Mouse (Mus musculus) left cerebral cortex, postnatal 36 days (tissue): ENCODE results near the gene Dhrs1. TPM values are rescaled to one million over a fixed set of nuclear protein-coding genes. Genes with fewer than 3 reads are reported as not detected.

Experiments used
- DNase-seq, 2 experiments: peaks; one replicate each; pipeline ENCODE4 v3.0.0; 2021 to 2022; ENCODE audit warnings: low spot score in 2 of 2, mixed read lengths in 1 of 2
- intact Hi-C: fragments of 180-260 bp; cut with DNase I; formaldehyde crosslinking; loops from one replicate; pipeline ENCODE4 v1.15.1; 2025
- total RNA-seq, 2 experiments: library from RNA; stranded (reverse); gene quantifications; 2 replicates each; pipeline ENCODE4 v1.2.3; 2021

Dhrs1 gene
- total RNA-seq, 2 experiments from 2014 or later: 78.5 to 83.9 TPM

GRCm38 (mm10) chr14:55727889-55728685 is 17.4 kb downstream of the Dhrs1 start:
- intact Hi-C loops: no loop called here
- DNase-seq: no peak

DNA sequence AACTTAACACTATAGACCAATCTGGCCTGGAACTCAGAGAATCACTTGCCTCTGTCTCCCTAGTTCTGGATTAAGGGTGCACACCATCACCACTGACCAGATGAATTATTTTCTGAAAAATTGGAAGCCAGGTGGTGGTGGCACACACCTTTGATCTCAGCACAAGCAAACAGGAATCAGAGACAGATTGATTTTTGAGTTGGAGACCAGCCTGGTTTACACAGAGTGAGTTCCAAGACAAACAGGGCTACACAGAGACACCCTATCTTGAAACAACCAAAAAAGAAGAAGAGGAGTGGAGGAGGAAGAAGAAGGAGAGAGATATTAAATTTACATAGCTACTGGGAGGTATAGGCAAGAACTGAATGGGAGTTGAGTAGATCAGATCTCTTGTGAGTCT is 19.2 kb downstream of the Dhrs1 start:
- intact Hi-C loops: no loop called here
- no peak for DNase-seq

DNA sequence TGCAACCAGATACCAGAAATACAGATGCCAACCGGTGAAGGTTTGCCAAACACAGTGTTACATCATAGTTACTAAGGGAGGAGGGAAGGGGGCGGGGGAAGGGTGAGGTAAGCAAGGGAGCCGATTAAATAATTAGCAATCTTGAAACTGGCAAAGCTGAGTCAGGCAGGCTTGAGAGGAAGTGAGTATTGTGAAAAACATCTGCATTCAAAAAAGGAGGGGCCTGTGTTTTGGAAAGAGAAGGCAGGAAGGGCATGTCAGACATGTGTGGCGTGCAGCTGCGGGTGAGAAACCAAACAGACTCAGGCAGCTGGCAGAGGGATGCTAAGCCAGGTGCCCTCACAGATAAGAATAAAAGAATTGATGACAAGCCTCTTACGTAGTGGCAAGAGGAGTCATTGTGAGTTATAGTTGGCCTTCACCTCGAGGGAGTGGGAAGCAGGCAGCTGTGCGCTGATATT is 21.0 kb downstream of the Dhrs1 start:
- intact Hi-C loops: no loop called here
- DNase-seq: no peak

- intact Hi-C loops: loop anchor here (2.0 kb wide), 1 partner anchor 41 kb away; no protein-coding TSS in a partner anchor
- DNase-seq: no peak
Measured at GRCm38 (mm10) chr14:55723433-55723832, 22.1 kb downstream of the Dhrs1 start.

- intact Hi-C loops: loop anchor here (2.0 kb wide), 1 partner anchor 40 kb away; no protein-coding TSS in a partner anchor
- DNase-seq: no peak
Measured at GRCm38 (mm10) chr14:55722438-55722945, 23.0 kb downstream of the Dhrs1 start.

GRCm38 (mm10) chr14:55721700-55722437 is 23.6 kb downstream of the Dhrs1 start, which contains the start of gene Rabggta:
Gene Rabggta (minus strand): TSS chr14:55722263.
- intact Hi-C loops: loop anchor here (2.0 kb wide), 1 partner anchor 39 kb away; no protein-coding TSS in a partner anchor
- DNase-seq: peak; percentile 88 to 92

DNA sequence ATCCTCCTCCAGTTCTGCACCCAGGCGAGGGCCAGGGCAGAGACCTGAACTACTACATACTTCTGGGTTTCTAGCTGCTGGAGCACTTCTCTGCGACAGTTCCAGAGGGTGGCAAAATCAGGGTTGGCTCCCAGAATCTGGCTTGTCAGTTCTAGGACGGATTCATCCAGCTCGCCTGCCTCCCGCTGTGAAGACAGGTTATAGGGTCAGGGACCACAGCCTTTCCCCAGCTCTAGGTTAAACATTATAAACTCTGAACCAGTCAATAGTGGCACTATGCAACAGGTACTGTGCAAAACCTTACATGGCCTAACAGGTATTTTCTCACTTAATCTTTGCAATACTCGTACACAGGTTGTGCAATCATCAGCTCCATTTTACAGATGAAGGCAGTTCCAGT is 24.4 kb downstream of the Dhrs1 start:
- no peak for DNase-seq
- intact Hi-C loops: no loop called here

GRCm38 (mm10) chr14:55720666-55721065 is 24.8 kb downstream of the Dhrs1 start:
- no peak for DNase-seq
- intact Hi-C loops: no loop called here

GRCm38 (mm10) chr14:55719737-55720136 is 25.8 kb downstream of the Dhrs1 start:
- DNase-seq: peak in 1 of 2 experiments; percentile 11
- intact Hi-C loops: no loop called here

GRCm38 (mm10) chr14:55716884-55717283 is 28.6 kb downstream of the Dhrs1 start:
- no peak for DNase-seq
- intact Hi-C loops: no loop called here

- intact Hi-C loops: no loop called here
- DNase-seq: no peak
Measured at GRCm38 (mm10) chr14:55716271-55716670, 29.2 kb downstream of the Dhrs1 start.

- intact Hi-C loops: no loop called here
- DNase-seq: no peak
Measured at GRCm38 (mm10) chr14:55714893-55715292, 30.6 kb downstream of the Dhrs1 start.

GRCm38 (mm10) chr14:55713729-55714122 is 31.8 kb downstream of the Dhrs1 start, which contains the start of gene Tgm1:
Gene Tgm1 (minus strand): TSS chr14:55713926.
- no peak for DNase-seq
- intact Hi-C loops: no loop called here

DNA sequence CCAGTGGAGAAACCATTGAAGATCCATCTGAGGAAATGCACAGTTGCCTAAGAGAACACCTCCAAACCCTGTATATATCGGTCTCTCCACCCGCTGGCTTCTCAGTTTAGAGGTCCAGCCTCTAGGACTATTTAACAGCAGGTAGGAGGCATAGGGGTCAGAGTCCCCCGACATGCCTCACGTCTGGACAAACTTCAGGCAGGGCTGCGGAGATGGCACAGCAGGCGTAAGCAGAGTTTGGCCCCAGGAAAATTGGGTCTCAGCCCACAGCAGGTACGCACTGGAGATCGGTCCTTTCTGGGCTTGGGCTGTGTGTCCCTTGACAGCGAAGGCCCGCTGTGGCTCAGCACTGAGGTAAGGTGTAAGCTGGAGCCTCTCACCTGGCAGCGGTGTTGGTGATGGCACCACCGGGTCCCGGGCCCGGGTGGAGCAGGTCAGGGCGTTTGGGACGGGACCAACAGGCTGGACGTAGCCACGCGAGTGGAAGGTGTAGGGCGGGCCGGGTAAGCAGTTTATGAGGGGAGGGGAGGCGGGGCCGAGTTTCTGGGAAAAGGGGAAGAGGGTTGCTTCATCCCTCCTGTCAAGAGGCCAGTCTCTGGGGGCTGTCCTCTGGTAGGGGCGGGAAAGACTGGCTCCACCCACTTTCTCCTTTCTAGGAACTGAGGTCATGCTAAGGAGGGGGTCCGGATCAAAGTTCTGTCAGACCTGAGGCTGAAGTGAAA is 32.3 kb downstream of the Dhrs1 start:
- intact Hi-C loops: no loop called here
- no peak for DNase-seq

DNA sequence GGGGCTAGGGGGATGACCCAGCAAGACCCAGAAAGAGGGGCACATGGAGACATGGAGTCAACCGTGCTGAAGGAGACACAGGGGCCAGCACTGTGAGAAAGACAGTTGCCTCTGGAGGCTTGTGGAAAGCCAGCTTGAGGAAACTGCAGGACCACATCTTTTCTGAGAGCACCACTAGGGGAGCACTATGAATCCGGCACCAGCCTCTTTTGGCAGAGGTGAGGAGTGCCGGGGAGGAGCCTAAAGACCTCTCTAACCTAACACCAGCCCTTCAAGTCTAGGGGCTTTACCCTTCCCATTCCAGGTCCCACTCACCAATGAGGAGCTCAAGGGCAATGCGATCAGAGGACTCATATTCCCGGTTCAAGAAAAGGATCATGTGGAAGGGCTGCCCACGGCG is 33.7 kb downstream of the Dhrs1 start:
- DNase-seq: no peak
- intact Hi-C loops: no loop called here

- no peak for DNase-seq
- intact Hi-C loops: no loop called here
Measured at GRCm38 (mm10) chr14:55709509-55709908, 36.0 kb downstream of the Dhrs1 start.

DNA sequence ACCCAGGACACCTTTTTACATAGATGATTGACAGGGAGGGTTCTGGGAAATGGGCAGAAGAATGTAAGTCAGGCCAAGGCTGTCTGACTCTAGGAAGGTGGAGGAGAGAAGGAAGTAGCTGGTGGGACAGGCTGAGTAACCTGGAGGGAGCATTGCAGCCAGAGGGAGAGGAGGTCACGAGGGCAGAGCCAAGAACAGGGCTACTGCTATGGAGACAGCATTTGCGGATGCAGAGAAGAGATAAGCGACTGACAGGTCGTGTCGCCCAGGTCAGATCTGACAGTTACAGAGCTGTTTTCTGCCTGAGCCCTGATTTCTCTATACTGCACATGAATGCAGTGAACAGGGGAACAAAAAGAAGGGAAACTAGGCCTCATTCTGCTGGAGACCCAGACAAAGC is 38.1 kb downstream of the Dhrs1 start:
- no peak for DNase-seq
- intact Hi-C loops: no loop called here

- no peak for DNase-seq
- intact Hi-C loops: no loop called here
Measured at GRCm38 (mm10) chr14:55706051-55706600, 39.4 kb downstream of the Dhrs1 start.

DNA sequence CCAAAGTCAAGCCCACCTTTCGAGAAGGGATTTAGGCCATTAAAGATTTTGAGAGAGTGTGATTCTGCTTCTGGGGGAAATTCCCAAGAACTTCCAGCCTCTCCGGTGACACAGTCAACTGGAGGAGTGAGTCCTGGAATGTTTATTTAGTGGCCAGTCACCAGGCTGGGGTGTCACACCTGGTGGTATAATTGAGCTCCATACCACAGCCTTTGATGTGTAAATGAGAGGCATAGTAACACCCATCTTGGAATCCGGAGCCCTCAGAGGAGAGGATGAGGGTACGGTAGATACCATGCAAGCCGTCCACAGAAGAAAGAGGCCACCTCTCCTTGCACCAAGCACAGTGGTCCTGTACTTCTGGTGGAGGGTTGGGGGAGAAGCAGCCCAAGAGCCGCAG is 42.7 kb downstream of the Dhrs1 start:
- DNase-seq: no peak
- intact Hi-C loops: no loop called here
